Comparison of ENCODE assay signal across 9 mouse cellular contexts in genomic region chrX:36226577-36226976, GRCm38 (mm10). TPM values are rescaled to one million over a fixed set of nuclear protein-coding genes. Genes with fewer than 3 reads are reported as not detected.
DNase-seq lines count a peak whose midpoint lies in the region; ATAC-seq lines count a peak whose summit lies in the region.
"Had no signal": no experiment of that assay in that cellular context is flagged by ENCODE, and none has a peak within 500 bp of the region (broad histone marks: within the 10 kb centered on the region; RNA-seq: fewer than 3 reads in every experiment).

No protein-coding gene starts in this region.

- no peak overlapping the region for H3K4me2 ChIP-seq in heart, embryonic 11.5 days
- H3K4me2 ChIP-seq: limb, embryonic 13.5 days had no signal

- ATAC-seq in heart, embryonic 11.5 days (replicated peaks; ENCODE audit: insufficient number of reproducible peaks, low FRiP score, low TSS enrichment): no peak
- peak; percentile 70; the same call in 1 of the 2 replicates for ATAC-seq in frontal cortex, adult (ENCODE audit: low TSS enrichment)

- no peak overlapping the region for H3K9ac ChIP-seq in heart, embryonic 11.5 days (ENCODE audit: low read depth, low read length)
- H3K9ac ChIP-seq: limb, embryonic 13.5 days had no signal

- 30% methylated on average over 2 of the region's 2 CpGs for WGBS in heart, embryonic 11.5 days (ENCODE audit: insufficient replicate concordance)

- no peaks in the 10 kb centered on the region for H3K27me3 ChIP-seq in heart, embryonic 11.5 days (ENCODE audit: control insufficient read depth, insufficient read depth, low read length)
- H3K27me3 ChIP-seq: limb, embryonic 13.5 days had no signal

- no peaks in the 10 kb centered on the region for H3K4me1 ChIP-seq in heart, embryonic 11.5 days (ENCODE audit: control insufficient read depth, insufficient read depth, low read length)
- H3K4me1 ChIP-seq: limb, embryonic 13.5 days had no signal

- peak; percentile 6 to 59 for DNase-seq in heart, adult 18-20 months
- DNase-seq in B cell, adult 2 months: peak; percentile 9 to 34
- DNase-seq in adrenal gland, postnatal 36 days: peak; percentile 51 to 60
- peak; percentile 42 for DNase-seq in layer of hippocampus, adult 9-11 months
- DNase-seq in lung, postnatal 36 days: peak; percentile 72
- peak; percentile 27 to 36 for DNase-seq in thymus, postnatal 36 days

- H3K4me3 ChIP-seq in heart, embryonic 11.5 days (ENCODE audit: low read depth, low read length): no peak overlapping the region
- H3K4me3 ChIP-seq: limb, embryonic 13.5 days had no signal

- no peak overlapping the region for H3K27ac ChIP-seq in heart, embryonic 11.5 days (ENCODE audit: low read depth, low read length)
- H3K27ac ChIP-seq: limb, embryonic 13.5 days had no signal

- H3K9me3 ChIP-seq in heart, embryonic 11.5 days (replicated peaks; ENCODE audit: control insufficient read depth, low read length): no peaks in the 10 kb centered on the region
- H3K9me3 ChIP-seq: limb, embryonic 13.5 days had no signal

- no peaks in the 10 kb centered on the region for H3K36me3 ChIP-seq in heart, embryonic 11.5 days (ENCODE audit: control insufficient read depth, insufficient read depth, low read length)
- H3K36me3 ChIP-seq: limb, embryonic 13.5 days had no signal

RNA-seq across cellular contexts. Expression of gene Zcchc12, which starts 30.9 kb away (rescaled TPM):
- total RNA-seq in heart, adult 18-20 months (2021): under 1 TPM in 1 of 2 experiments, not detected in 1; 0.13 TPM
- 5.8 and 6.3 TPM in 2 replicates for polyA plus RNA-seq in heart, embryonic 11.5 days (2014; fragmentation: Nextera tagmentation; extraction: Ambion mirVana)
- 1 to 10 TPM; 2.4 to 3.4 TPM for total RNA-seq in adrenal gland, postnatal 36 days (2021)

Comparison
In these comparisons a context has a peak if more than half of its experiments do, and no peak if none do; other contexts are left out.
1. DNase-seq: peak in every context shown above with its lines; median percentile 72 in lung, postnatal 36 days; 56 in adrenal gland, postnatal 36 days; 42 in layer of hippocampus, adult 9-11 months; 32 in heart, adult 18-20 months; 32 in thymus, postnatal 36 days; 22 in B cell, adult 2 months.